Mouse (Mus musculus) A20 (cell line): ENCODE measurements around the gene Mrtfa.

Experiments used
- DNase-seq: peaks from one replicate; pipeline ENCODE4 v3.0.0-alpha.2; 2011; ENCODE audit warnings: low read depth, low spot score

The Mrtfa gene

GRCm38 (mm10) chr15:80994959-80995358, 195.6 kb downstream of the Mrtfa start:
- DNase-seq: no peak

DNA sequence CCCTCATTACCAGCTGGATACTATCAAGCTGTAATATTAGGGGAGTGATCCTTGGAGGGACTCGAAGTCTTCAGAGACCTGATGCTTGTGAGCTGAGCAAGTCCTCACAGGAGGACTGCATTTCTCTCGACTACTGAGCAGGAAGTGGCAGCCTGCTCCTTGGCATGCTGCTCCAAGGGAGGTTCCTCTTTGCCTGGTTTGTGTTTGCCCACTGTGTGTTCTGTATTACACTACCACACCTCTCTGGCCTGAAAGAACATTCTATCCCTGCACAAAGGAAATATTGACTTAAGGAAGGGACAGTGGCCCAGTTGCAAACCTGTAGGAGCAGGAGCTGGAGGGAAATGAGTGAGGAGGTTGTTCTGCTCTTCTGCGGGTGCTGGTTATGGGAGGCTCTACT, 200.8 kb downstream of the Mrtfa start:
- no peak for DNase-seq

DNA sequence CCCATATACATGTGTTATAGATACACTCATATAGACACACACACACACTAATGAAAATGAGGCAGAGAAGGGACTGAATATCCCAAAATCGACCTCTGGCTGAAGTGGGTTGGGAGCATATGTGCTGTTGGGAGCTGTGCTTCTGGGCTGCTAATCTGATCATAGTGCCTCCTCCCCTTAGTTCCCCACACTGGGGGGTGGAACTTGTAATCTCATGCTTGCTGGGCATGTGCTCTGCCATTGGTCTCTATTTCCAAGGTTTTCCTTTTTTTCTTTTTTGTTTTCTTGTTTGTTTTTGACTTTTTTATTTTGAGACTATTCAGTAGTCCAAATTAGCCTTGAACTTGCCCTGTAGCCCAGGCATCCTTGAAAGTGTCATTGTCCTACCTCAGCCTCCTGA, 202.2 kb downstream of the Mrtfa start:
- no peak for DNase-seq

- DNase-seq: no peak
These were observed 207.3 kb downstream of the Mrtfa start for GRCm38 (mm10) chr15:80983264-80983663.

GRCm38 (mm10) chr15:80981176-80981575, 209.4 kb downstream of the Mrtfa start:
- DNase-seq: no peak

GRCm38 (mm10) chr15:80979611-80980010, 210.9 kb downstream of the Mrtfa start:
- DNase-seq: no peak

- DNase-seq: peak; percentile 87
These were observed 212.8 kb downstream of the Mrtfa start, which contains the start of gene Sgsm3 for GRCm38 (mm10) chr15:80977620-80978334. Sgsm3 (plus strand) TSS chr15:80977765.

GRCm38 (mm10) chr15:80975666-80976065, 214.9 kb downstream of the Mrtfa start:
- no peak for DNase-seq

- no peak for DNase-seq
These were observed 216.2 kb downstream of the Mrtfa start for GRCm38 (mm10) chr15:80974311-80974710.

- DNase-seq: no peak
These were observed 221.2 kb downstream of the Mrtfa start for GRCm38 (mm10) chr15:80969371-80969770.
